Mouse (Mus musculus) C2C12 (cell line): ENCODE measurements around the gene Tmem273.

Experiments used
- CTCF ChIP-seq: IDR thresholded peaks from one replicate; pipeline ENCODE4 v1.5.1; 2011; ENCODE audit not compliant: control insufficient read depth, insufficient read depth, insufficient read length
- MAX ChIP-seq: IDR thresholded peaks from one replicate; pipeline ENCODE4 v1.6.1; 2011; ENCODE audit warnings: mild to moderate bottlenecking, control low read depth
- MYOD1 ChIP-seq: IDR thresholded peaks from one replicate; pipeline ENCODE4 v1.6.1; 2011; ENCODE audit warnings: low read depth; ENCODE audit not compliant: control insufficient read depth, insufficient read length
- MYOG ChIP-seq: IDR thresholded peaks from one replicate; pipeline ENCODE4 v1.6.1; 2011; ENCODE audit not compliant: control insufficient read depth, insufficient read length; ENCODE audit errors: extremely low read depth
- USF1 ChIP-seq: IDR thresholded peaks from one replicate; pipeline ENCODE4 v1.6.1; 2011; ENCODE audit warnings: low read depth, mild to moderate bottlenecking, control low read depth, moderate library complexity

- TF ChIP-seq CTCF (no peak), MAX (no peak), USF1 (no peak), MYOD1 (no peak), MYOG (no peak)
Observed at GRCm38 (mm10) chr14:32833847-32834246, 48.1 kb downstream of the Tmem273 start, which contains the start of gene Fam170b.
